Mouse (Mus musculus) MEL-GATA-1-ER (cell line): ENCODE measurements around the gene H2-M10.3.
"Not testable (repeated sequence)": the region's sequence is repeated elsewhere in the genome, so short reads cannot be mapped to it uniquely, and the experiment has no call there.

Experiments
- DNase-seq: peaks from one replicate; pipeline ENCODE4 v3.0.0-alpha.2; 2012; ENCODE audit warnings: low read depth; ENCODE audit errors: extremely low read depth

Gene H2-M10.3

DNA sequence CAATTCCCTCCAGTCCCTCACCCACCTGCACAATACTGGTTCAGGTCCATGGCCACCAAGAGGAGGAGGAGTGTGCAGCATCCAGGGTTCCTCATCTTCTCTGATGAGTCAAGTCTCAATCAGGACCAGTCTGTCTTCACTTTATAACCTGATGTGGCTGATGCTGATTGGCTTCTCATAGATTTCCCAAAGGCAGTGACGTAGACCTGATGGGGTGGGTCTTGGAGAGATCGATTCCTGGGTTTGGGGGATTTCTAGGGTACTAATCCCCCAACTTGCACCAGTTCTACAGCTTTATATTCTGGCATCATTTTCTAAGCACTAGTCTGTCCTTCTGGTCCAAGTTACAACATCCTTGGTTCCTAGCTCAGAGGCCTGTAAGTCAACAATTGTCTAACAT lies at the start of gene H2-M10.3:
Gene H2-M10.3, minus strand, starts transcription at position 101 of the 400 bp plus-strand sequence.
- not testable (repeated sequence) for DNase-seq

DNA sequence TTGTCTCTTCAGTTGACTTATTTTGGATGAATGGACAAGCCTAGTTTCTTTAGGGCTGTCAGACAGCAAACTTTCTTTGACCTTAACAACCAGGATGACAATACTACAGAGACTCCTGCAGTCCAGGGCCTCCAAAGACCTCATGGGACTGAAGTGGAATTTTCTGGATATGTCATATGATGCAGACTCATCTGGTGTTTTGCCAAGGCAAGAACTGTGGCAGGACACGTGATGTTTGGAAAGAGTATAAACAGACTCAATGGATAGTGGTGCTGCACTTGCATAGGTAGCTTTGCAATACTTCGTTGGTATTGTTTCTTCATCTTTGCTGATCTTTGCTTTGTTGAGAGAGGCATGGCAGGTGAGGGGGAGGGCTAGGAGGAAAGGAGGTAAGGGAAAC lies 49.2 kb upstream of the H2-M10.3 start:
- DNase-seq: no peak

DNA sequence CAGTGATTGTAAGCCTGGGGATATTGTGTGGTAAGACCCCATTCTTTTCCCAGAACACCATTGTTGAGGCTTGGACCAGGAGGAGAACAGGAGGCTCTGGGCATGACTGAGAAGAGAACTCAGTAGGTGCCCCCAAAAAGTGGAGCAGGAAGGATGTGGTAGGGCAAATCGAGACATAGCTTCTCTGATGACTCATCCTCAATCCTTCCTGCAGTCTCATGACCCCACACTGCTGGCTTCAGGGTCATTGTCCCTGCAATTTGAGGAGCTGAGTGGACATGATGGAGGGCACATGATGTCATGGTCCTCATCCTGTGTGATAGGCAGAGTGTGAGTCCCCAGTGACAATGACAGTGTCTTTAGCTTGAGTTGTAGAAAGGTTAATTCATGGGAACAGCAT lies 47.2 kb upstream of the H2-M10.3 start:
- no peak for DNase-seq

DNA sequence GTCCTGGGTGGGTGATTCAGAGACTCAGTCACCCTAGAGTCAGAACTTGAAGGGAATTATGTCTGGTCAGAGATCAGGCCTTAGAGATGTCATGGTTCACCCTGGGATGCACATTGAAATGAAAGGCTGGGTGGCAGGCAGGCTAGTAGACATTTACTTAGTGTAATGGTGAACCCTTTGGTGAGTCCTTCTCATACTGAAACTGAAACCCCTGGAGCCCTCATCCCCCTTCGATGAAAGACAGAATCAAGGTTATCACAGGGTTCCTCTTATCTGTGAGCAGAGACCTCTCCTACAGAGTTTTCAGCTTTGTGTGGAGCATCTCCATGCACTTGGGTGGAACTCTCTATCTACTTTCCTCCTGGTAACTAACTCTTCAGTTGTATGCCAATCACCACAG lies 46.1 kb upstream of the H2-M10.3 start:
- no peak for DNase-seq

DNA sequence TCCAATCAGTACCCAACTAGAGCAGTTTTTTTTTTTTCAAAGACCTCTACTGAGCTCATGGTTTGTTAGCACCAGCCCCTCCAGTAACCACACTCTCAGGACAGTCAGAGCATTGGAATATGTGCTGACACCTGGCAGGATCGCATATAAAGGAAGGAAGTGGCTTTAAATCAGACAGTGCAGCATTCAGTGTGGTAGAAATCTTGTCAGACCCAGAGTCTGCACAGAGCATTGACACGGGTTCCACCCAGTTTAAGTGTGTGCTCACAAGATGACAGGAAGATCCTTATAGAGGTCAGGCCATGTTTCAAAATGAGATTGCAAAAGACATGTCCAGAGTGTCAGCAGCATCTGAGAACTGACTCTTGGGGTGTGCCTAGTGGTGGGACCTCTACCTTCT lies 21.7 kb upstream of the H2-M10.3 start:
- no peak for DNase-seq

DNA sequence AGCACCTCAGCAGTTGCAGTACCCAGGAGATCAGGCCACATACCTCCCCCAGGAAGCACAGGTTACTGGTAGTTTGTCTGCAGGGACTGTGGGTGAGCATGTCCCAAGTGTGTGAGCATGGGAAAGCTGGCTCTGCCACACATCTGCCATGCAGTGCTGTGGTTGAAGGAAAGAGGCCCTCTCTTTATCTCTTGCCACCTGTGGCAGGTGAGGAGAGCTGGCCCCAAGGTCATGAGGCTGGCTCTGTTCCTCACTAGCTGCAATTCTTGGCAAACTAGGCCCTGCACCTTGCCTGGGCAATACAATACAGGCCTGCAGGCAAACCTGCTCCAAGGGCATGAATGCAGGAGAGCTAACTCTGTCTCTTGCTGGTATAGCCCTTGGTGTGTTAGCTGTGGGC lies 5.8 kb downstream of the H2-M10.3 start:
- DNase-seq: not testable (repeated sequence)

DNA sequence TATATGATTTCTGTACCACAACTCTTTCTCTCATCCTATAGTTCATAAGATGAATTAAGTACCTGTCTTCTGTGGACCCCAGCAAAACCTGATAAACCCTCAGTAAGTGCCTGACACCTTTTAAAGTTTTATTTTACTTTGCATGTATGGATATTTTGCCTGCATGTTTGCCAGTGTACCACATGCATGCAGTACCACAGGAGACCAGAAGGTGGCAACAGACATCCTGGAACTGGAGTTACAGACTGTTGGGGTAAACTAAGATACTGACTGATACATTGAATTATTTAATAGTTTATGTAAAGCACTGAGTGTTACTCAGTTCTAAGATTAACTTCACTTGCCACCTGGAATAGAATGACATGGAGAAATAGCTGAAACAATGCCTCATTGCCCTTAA lies 10.7 kb downstream of the H2-M10.3 start:
- DNase-seq: peak; percentile 11

DNA sequence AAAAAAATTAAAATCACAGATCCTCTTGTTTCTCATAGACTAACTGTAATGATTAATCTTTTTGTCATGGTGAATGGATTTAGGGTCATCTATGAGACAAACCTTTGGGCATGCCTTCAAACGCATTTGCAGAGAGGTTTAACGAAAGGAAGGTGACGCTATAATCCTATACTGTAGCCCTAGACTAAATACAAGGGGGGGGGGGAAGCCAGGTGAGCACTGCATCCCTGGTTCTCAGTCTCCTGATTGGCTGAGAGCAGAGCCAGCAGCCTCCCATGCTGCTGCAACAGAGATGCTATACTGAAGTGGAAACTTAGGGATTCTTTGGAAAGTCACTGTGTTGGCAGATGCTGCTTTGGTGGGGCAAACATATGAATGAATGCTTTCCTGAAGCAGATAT lies 12.5 kb downstream of the H2-M10.3 start:
- no peak for DNase-seq

DNA sequence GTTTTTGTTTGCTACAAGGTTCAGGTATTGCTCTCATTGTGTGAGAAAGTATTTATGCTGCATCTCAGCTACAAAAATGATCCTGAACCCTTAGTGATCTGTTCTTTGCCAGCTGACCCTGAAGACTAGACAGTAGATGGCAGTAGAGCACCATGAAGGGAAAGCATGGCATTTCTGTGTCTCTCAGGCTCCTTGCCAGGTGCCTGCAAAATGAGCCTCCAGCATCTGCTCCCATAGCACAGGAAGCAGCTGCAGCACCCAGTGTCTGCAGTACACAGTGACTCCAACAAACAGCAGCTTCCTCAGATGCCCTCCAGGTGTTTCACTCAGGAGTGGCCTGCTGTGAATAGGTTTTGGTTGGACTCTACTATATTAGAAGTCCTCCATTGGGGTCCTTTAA lies 12.9 kb downstream of the H2-M10.3 start:
- peak; percentile 19 for DNase-seq

DNA sequence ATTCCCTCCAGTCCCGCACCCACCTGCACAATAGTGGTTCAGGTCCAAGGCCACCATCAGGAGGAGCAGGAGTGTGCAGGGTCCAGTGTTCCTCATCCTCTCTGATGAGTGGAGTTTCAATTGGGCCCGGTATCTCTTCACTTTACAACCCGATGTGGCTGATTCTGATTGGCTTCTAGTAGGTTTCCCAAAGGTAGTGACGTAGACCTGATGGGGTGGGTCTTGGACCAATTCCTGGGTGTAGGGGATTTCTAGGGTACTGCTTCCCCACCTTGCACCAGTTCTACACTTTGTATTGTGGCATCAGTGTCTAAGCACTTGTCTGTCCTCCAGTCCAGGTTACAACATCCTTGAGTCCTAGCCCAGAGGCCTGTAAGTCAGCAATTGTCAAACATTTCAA lies 42.2 kb downstream of the H2-M10.3 start, which contains the start of gene H2-M10.1:
Gene H2-M10.1, minus strand, starts transcription at position 101 of the 400 bp plus-strand sequence.
- no peak for DNase-seq

DNA sequence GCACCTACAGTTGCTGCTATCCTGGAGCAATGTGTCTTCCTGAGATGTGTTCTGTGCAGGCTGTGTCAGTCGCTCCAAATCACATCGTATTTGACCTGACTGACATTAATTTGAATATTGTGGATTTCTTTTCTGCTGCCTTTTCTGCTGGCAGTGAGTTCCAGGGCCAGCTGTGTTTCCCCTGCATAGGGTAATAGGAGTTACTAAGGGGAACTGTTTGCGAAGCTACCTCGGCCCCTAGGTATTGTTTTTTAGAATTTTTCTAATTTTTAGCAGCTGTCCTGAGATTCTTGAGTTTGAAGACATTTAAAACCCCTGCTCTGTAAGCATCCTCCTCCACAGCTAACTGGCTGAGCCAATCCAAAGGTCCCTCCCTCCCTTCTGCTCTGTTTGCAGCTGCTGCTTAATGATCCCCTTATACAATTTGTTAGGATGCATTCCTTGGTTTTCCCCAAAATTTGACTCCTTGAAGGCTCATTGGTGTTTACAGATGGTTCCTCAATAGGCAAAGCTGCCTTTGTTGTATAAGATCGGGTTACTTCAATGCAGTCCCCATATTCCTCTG lies 52.4 kb downstream of the H2-M10.3 start:
- DNase-seq: no peak

DNA sequence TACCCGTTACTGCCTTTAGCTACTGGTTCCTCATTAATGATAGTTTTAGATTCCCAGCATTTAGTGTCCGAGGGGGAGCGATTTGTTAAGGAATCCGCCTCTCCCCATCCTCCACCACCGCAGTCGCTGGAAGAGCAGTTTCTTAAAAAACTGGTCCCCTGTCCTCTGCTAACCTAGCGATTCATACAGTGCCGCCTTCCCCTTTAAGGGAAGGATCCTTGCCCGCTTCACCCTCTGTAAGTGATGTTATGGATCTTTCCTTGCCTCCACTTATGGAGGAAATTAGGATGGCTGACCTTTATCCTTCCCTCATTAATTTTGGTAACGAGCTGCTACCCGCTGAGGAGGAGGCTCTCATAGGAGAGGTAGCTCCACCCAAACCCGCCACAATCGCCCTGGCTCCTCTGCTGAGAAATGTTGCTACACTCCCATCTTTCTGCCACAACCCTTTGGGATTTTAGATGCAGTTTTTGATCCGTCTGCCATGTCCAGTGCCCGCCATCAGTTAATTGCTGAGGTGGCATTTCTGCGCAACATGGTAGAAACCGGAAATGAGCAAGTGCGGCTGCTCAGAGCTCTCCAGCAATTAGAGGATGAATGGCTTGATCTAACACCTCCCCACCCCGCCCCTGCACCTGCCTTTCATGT lies 53.1 kb downstream of the H2-M10.3 start:
- DNase-seq: no peak
